Mouse (Mus musculus) E14TG2a.4 (cell line): ENCODE results near the gene Zfand5.

ENCODE experiments used
- CTCF ChIP-seq: conservative IDR thresholded peaks from 2 replicates; pipeline ENCODE4 v1.5.1; 2014; ENCODE audit warnings: low read length
- NANOG ChIP-seq: IDR thresholded peaks from 2 replicates; pipeline ENCODE4 v1.6.1; 2014; ENCODE audit warnings: borderline replicate concordance, low read length, mixed read lengths
- POU5F1 ChIP-seq: IDR thresholded peaks from 2 replicates; pipeline ENCODE4 v1.6.1; 2014; ENCODE audit warnings: low read length, borderline replicate concordance

GRCm38 (mm10) chr19:21255920-21256319 lies 16.2 kb upstream of the Zfand5 start:
- TF ChIP-seq CTCF = no peak
- TF ChIP-seq NANOG = no peak
- no peak for TF ChIP-seq POU5F1
